Mouse (Mus musculus) ES-E14 (cell line): ENCODE measurements at regions not wholly inside any gene's neighbourhood (a gene's known extent, or its start where the extent isn't known, plus 50 kb on each side); places are given as distances from the start of the nearest gene placed in this dataset.

Experiments
- DNase-seq: peaks from one replicate; pipeline ENCODE4 v3.0.0-alpha.2; 2013; ENCODE audit warnings: low read depth, low spot score
- H3K27ac ChIP-seq: 2 replicates; pipeline ENCODE4 v1.5.1; 2012; ENCODE audit warnings: low read depth, mild to moderate bottlenecking, low read length, moderate library complexity, mixed read lengths; ENCODE audit not compliant: poor library complexity, insufficient read depth, severe bottlenecking
- H3K36me3 ChIP-seq: 2 replicates; pipeline ENCODE4 v1.6.1; 2012; ENCODE audit warnings: mild to moderate bottlenecking, low read length, moderate library complexity, mixed read lengths; ENCODE audit not compliant: control insufficient read depth, poor library complexity, insufficient read depth, severe bottlenecking
- H3K4me1 ChIP-seq, 2 experiments: fragments of 150-350 bp in 1 of 2; sonication (generic) in 1 of 2; 2 replicates each; pipeline ENCODE4 v1.6.1; 2012; ENCODE audit warnings: low read length in 2 of 2, mild to moderate bottlenecking in 1 of 2, mixed read lengths in 1 of 2; ENCODE audit not compliant: control insufficient read depth in 2 of 2, insufficient read depth in 2 of 2, poor library complexity in 1 of 2
- H3K4me3 ChIP-seq, 2 experiments: fragments of 150-350 bp in 1 of 2; sonication (generic) in 1 of 2; 2 replicates each; pipeline ENCODE4 v1.5.1; 2012; ENCODE audit warnings: low read length in 2 of 2, low read depth in 1 of 2, mild to moderate bottlenecking in 1 of 2, mixed read lengths in 1 of 2; ENCODE audit not compliant: insufficient read depth in 1 of 2, poor library complexity in 1 of 2, severe bottlenecking in 1 of 2
- H3K9ac ChIP-seq: 2 replicates; pipeline ENCODE4 v1.6.1; 2012; ENCODE audit warnings: low read depth, mild to moderate bottlenecking, low read length, mixed read lengths; ENCODE audit not compliant: poor library complexity, insufficient read depth, severe bottlenecking
- H3K9me3 ChIP-seq: fragments of 150-350 bp; sonication (generic); 2 replicates; pipeline ENCODE4 v1.6.1; 2012; ENCODE audit warnings: low read depth, mild to moderate bottlenecking, low read length; ENCODE audit not compliant: control insufficient read depth, insufficient read depth
- CHD2 ChIP-seq: IDR thresholded peaks from 2 replicates; pipeline ENCODE4 v1.6.1; 2014; ENCODE audit warnings: mild to moderate bottlenecking, low read depth, low read length, inconsistent platforms
- HCFC1 ChIP-seq: IDR thresholded peaks from 2 replicates; pipeline ENCODE4 v1.6.1; 2012; ENCODE audit warnings: low read length, inconsistent platforms, borderline replicate concordance; ENCODE audit not compliant: insufficient read depth
- MAFK ChIP-seq: IDR thresholded peaks from 2 replicates; pipeline ENCODE4 v1.6.1; 2014; ENCODE audit warnings: mild to moderate bottlenecking, low read depth, low read length, inconsistent platforms; ENCODE audit not compliant: insufficient read depth
- ZC3H11A ChIP-seq: IDR thresholded peaks from 2 replicates; pipeline ENCODE4 v1.6.1; 2012; ENCODE audit warnings: low read depth, mild to moderate bottlenecking, inconsistent platforms, low read length, borderline replicate concordance
- ZNF384 ChIP-seq: IDR thresholded peaks from 2 replicates; pipeline ENCODE4 v1.6.1; 2012; ENCODE audit warnings: low read depth, low read length, inconsistent platforms
- in situ Hi-C, 2 experiments: fragments of 600-800 bp; cut with MboI; formaldehyde crosslinking; loops; one replicate each; pipeline ENCODE4 v1.15.1; 2025; ENCODE audit warnings: low sequenced_read_pairs in 2 of 2, inconsistent platforms in 1 of 2; ENCODE audit not compliant: unreplicated experiment in 2 of 2

DNA sequence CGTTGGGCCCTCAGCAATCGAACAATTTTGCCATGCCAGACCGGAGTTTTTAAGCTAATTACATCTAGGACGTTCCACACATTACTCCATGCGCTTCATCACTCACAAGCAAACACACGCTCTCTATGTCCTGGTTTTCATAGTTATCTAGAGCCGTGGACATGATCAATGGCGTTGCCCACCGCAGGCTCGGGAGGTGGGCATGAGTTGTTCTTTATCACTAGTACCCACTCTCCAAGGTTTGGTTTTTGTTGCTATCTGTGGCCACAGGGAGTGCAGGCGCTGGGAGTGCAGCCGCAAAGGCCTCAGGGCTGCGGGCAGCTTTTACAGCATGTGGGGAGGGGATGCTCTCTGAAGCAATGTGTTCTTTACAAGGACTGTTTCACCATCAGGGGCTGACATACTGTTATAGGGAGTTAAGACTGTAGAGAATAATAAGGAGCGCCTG is 226.8 kb downstream of the Ankrd50 start:
- Histone ChIP-seq H3K36me3 (no peaks in the 10 kb centered on the region), H3K4me3 (no peak overlapping the region), H3K9me3 (no peaks in the 10 kb centered on the region), H3K4me1 (0 out of 4 replicates have a peak, but pooled peaks cover 0 to 1% of the 10 kb centered on the region in 2 experiments), H3K9ac (no peak overlapping the region), H3K27ac (no peak overlapping the region)
- no peak for DNase-seq
- TF ChIP-seq MAFK (no peak), ZC3H11A (no peak), HCFC1 (no peak), ZNF384 (no peak), CHD2 (no peak)
- in situ Hi-C loops: loop anchor here (10.0 to 25.0 kb wide), 3 partner anchors 354 to 604 kb away; no protein-coding TSS in a partner anchor

DNA sequence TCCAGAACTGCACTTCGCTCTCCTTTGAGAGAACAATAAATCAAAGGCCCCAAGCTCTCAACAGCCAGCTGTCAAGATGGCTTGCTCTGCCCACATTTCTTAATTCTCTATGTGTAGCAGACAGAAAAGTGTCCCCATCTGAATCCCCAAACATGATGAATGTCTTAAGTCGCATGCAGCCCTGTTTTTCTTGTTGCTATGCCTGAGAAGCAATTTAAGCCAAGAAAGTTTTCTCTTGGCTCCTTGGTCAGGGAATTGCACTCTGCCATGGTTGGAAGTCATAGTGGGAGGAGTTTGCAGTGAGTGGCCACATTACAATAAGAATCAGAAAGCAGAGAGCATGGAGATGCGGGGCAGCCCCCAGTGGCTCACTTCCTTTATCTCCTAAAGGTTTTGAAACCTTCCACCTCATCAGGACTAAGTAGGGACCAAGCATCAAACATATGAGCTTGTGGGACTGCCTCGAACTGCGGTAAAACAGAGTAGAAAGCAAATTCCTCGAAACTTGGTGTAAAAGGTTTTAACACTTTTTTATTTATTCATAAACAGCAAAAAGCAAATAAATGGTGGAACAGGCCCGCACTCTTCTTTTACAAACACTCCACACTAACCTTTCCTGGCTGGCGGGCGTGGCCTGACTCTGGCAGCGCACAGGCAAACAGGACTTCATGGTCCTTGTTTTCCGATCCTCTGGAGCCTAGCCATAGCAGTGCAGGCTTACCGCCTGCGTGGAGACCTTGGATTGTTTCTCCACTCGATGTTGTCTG is 227.4 kb downstream of the Ankrd50 start:
- H3K9ac ChIP-seq: no peak overlapping the region
- no peaks in the 10 kb centered on the region for H3K9me3 ChIP-seq
- TF ChIP-seq HCFC1: no peak
- TF ChIP-seq MAFK: no peak
- TF ChIP-seq ZNF384: no peak
- TF ChIP-seq ZC3H11A: no peak
- TF ChIP-seq CHD2: no peak
- in situ Hi-C loops: loop anchor here (10.0 to 25.0 kb wide), 3 partner anchors 355 to 605 kb away; no protein-coding TSS in a partner anchor
- no peak for DNase-seq
- H3K36me3 ChIP-seq: no peaks in the 10 kb centered on the region
- H3K27ac ChIP-seq: no peak overlapping the region
- 0 out of 4 replicates have a peak, but pooled peaks cover 0 to 1% of the 10 kb centered on the region in 2 experiments for H3K4me1 ChIP-seq
- H3K4me3 ChIP-seq: no peak overlapping the region

DNA sequence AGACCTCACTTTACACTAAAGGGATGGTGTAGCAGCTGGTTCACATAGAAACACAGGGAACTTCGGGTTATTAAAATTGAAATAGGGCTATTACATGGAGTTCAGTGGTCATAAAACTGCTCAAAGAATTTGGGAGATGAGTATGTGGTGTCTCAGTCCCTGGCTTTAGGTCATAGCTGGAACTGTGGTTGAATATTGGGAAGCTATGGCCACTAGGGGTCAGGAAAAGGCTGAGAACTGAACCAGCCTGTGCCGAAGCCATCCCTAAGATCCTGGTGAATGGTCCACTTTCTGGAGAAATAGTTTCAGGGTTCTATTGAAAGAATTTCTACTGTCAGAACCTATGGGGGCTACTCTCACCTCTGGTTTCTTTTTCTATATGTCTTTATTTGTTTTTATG is 229.0 kb downstream of the Ankrd50 start:
- DNase-seq: peak; percentile 17
- no peak overlapping the region for H3K4me3 ChIP-seq
- in situ Hi-C loops: loop anchor here (10.0 to 25.0 kb wide), 3 partner anchors 357 to 607 kb away; no protein-coding TSS in a partner anchor
- no peak for TF ChIP-seq ZNF384
- peak; percentile 78 for TF ChIP-seq ZC3H11A
- no peak for TF ChIP-seq MAFK
- H3K4me1 ChIP-seq: 0 out of 4 replicates have a peak, but pooled peaks cover 0 to 1% of the 10 kb centered on the region in 2 experiments
- H3K9me3 ChIP-seq: no peaks in the 10 kb centered on the region
- H3K9ac ChIP-seq: no peak overlapping the region
- H3K36me3 ChIP-seq: no peaks in the 10 kb centered on the region
- no peak overlapping the region for H3K27ac ChIP-seq

DNA sequence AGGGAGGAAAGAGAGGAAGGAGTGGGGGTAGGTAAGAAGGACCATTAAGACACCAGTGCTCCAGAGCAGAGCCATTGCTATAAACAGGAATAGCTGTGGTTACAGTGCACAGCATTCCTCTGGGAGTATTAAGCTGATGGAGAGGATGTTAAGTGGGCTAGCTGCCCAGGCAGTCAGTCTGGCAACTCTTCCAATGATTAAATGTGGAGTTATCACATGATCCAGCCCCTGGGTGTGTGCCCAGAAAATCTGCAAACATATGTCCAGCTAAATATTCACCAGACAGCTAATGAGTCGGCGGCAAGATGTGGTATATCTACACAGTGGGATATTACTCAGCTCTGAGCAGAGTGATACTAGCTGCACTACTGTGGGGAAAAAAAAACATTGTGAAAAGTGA is 229.7 kb downstream of the Ankrd50 start:
- in situ Hi-C loops: loop anchor here (10.0 to 25.0 kb wide), 3 partner anchors 357 to 607 kb away; no protein-coding TSS in a partner anchor
- Histone ChIP-seq H3K27ac (no peak overlapping the region), H3K9me3 (no peaks in the 10 kb centered on the region), H3K36me3 (no peaks in the 10 kb centered on the region), H3K4me1 (peaks cover 0 to 1% of the 10 kb centered on the region in 2 experiments; a peak in 1 of 4 replicates), H3K4me3 (no peak overlapping the region), H3K9ac (no peak overlapping the region)
- TF ChIP-seq ZNF384 (no peak), MAFK (no peak), HCFC1 (no peak), CHD2 (no peak), ZC3H11A (no peak)
- no peak for DNase-seq
